Mouse (Mus musculus): ENCODE results near the gene Wwox.

Wwox gene

DNA sequence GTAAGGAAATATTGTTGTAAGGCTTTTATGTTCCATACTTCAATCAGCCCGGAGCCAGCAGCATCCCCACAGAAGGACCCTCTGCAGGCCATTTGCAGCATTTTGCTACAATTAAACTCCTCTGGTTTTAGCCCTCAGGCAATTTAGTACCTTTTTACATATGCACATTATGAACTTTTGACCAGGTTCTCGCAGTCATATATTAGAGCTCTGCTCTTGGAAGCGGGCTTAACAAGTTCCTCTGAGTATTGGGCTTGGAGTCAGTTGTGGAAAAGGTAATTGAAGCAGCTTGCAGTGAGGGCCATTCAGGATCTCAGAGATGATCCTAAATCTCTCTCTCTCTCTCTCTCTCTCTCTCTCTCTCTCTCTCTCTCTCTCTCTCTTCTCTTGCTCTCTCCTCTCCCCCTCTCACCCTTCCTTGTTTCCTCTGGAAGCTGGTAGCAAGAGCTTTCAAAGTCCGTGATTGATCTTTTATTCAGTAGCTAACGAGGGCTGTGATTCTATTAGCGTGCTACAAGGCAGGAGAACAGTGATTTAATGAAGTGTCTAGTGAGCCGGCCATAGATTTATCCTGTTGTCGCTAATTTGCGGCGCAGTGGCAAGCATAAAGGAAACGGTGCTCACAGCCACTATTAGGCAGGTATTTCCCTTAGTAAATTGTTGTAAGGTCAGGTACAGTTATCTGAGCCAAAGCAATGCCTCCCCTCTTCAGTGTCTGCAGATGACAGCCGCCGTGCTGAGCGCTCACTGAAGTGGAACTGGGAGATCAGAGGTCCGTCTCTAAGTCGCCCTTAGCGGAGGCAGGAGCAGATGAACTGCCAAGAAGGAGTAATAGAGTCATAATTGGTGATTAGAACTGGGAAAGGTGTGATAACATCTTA, 292.0 kb downstream of the Wwox start:
- DNase-seq (ENCODE audit: inconsistent ontology term): peak; percentile 16

DNA sequence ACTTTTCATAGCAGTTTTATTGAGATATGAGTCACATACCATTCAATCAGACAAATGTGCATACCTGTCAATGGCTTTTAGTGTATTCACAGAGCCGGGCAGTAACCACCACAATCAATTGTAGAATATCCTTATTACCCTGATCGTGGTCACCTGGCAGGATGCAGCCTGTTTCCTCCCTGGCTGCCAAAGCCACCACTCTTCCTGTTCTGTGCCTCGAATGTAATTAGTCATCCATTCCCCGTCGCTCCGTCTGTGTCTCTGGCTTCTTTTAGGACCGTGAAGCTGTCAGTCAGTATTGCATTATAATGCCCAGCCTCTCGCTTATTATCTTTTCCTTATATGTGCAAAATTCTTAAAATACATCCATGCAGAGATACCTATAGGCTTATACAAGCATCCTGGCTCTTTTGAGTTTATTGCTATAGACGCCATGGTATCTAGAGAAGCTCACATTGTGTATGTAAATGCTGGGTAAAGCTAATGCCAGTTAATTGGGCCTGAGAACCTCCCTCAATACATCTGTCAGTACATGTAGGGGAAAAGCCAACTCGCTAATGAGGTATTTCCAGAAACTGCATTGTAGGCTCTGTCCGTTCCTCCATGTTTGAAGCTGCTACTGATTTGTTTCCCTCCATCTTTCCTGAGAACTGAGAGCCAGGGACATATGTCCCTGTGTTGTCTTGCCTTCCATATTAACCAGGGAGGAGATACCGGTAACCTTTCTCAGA, 303.9 kb downstream of the Wwox start:
- peak; percentile 1 for DNase-seq (ENCODE audit: inconsistent ontology term)

DNA sequence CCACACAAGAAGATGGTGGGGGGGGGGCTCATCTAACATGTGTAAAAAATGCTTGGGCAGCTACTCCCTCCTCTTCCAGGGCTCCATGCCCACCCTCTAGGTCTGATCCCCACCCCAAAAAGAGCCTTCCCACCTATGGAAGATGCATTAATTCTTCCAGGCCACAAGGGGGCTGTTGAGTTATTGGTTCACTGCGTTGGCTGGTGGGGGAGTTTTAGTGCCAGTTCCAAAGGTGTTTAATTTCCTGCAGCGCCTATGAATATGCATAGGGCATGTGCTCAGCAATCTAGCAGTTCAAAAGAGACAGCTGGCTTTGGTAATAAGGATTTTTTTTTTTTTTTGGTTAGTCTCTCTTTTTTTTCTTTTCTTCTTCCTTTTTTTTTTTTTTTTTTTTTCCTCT, 306.9 kb downstream of the Wwox start:
- DNase-seq (ENCODE audit: inconsistent ontology term): no peak

DNA sequence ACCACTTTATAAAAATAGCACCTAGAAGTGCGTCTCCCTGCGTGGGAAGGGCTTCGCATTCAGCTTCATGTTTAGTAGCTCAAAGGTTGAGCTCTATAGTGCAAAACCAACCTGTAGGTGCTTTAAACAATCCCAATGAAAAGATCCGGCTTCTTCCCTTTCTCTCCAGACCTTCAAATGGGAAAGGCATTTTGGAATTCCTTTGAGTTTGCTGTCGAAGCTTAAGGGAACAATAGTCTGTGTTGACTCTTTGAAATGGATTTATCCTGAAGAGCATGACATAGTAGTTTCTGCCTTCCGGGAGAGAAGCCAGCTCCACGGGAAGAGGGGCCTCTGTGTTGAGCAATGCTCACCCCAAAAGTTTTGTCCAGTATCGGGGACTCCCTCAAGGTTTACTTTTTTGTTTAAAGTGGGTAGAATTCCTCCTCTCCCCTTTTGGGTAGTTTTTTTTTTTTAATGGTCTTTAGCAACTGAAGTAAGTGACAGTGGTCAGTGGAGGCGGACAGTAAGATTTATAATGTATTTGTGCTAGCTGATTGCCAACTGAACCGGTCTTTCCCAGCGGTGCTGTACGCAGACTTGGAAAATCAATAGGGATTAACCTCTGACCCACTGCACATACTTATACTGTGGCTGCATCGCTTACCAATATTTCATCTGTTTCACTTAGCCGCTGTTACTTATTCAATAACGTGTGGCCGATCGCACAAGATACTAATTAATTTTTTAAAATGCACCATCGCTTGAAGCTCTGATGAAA, 312.1 kb downstream of the Wwox start:
- DNase-seq (ENCODE audit: inconsistent ontology term): no peak

DNA sequence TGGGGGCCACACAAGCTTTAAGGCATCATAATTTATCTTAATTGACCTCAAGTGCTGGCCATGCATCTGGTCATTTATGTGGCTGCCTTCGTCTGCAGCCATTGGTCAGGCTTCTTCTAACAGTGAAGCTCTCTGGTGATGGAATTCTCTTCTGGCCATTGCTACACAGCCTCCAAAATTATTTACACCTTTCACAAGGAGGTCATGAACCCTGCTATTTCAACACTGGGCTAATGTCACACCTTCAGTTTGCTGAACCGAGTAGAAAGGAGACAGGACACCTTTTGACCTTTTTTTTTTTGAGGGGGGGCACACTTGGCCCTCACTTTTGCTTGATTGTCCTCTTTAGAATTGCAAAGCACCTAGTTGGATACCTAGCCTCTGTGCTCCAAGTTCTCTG, 320.2 kb downstream of the Wwox start:
- no peak for DNase-seq (ENCODE audit: inconsistent ontology term)

DNA sequence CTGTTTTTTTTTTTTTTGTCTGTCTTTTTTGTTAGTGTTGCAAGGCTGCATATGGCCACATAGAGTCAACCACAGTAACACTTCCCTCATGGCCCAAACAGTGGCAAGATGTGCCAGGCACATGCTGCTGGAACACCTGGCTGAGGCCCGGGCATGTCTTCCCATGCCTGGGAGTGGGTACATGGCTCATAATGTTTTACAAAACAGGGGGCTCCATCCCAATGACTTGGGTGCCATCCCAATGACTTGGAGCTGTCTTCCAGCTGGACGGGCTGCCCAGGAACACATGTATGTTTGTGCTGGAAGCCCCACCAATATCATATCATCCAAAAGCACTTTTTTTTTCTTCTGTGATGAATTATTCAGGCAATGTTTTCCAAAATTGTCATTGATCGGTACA, 329.1 kb downstream of the Wwox start:
- no peak for DNase-seq (ENCODE audit: inconsistent ontology term)

DNA sequence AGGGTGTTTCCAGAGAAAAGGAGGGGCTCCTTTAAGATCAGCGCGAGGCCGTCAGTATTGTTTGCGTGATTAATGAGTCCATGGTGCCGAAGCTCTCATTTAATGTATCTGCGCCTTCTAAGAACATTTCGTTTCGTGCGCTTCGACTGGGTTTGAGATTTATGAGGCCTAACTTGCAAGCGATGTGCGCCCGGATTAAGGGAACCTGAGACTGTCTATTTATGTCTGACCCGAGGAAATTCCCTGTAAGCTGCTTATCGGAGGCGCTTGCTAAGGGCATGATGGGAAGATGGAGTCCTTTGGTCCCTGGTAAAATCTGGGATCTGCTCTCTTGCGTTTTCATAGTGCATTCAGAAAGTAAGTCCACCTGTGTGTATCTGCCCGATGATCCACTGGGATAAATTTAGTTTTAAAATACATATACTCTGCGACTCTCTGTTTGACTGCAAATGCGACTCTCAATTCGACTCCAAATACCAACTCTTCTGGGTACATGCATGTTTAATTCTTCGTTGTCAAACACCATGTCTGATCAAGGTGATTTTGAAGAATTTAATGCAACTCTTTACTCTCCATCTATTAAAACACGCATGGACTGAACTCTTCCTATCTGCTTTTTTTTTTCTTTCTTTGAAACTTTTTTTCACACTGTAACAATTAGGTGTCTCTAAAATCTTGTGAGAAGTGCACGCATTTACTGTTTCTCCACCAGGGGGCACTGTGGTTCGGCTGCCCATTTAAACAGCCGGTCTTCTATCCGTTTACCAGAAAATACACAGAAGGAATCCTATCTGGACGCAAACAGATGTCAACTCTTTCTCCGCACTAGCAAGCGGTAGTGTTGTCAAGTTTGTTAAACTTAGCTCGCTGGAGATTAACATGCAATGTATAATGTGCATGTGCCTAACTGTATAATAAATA, 331.7 kb downstream of the Wwox start:
- peak; percentile 70 for DNase-seq (ENCODE audit: inconsistent ontology term)

DNA sequence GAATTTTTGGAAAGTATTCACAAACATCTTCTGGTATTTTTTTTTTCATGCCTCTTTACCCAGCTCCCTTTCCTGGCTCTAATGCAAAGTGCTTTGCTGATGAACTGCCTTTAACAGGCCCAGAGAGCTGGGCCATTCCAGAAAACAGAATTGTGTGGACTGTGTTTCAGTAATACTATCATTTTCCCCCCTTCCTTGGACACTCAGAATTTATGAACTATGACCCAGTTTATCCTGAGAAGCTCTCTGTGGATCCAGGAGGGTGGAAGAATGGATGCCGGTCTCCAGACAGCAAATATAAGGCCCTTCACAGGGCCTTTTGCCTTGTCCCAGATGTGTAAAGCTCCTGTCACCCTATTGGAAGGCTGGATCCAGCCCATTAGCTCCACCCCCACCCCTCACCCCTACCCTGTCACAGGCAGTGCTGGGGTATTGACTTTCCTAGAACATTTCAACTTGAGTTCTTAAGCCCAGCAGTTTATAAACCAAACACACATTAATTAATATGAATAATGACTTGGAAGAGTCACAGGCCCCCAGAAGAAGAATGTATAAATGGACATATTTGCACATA, 332.9 kb downstream of the Wwox start:
- DNase-seq (ENCODE audit: inconsistent ontology term): no peak

DNA sequence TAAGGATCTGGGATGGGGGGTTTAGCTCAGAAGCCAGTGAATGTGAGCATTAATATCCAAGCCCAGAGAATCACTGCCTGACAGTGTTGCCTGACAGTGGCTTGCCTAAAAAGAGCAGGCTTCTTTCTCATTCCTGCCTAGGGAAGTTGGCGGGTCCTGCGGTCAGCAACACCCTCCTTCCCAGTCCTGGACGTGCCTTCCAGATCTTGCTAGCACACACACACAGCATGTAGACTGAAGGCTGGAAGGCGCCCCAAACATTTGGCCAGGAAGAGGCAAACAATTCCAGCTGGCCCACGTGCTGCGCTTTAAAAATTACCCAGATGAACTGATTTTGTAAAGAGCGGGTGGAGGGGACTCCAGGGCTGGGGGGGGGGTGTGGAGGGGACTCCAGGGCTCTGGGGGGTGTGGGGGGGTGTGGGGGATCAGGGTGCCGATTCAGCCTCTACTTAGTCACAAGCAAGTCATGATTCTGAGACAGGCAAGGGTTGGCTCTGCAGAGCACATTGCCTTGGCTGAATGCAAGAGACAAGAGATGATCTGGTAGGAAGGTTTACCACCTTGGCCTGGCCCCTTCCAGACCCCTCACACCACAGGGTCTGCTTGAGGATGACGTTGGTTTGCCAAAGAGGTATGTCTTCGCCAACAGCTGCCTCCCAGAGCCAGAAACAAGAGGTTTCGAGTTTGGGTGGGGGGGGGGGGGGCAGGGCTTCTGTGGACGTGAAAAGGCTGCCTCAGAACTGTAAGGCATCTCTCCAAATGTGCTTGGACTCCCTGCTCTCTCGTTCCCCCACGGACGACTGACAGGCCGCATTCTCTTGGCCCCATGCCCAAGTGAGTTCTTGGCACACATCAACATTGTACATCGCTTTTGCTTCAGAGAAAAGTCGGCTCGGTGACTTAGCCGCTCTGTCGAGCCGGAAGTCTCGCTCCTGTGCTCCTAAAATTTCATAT, 334.3 kb downstream of the Wwox start:
- DNase-seq (ENCODE audit: inconsistent ontology term): peak; percentile 84

DNA sequence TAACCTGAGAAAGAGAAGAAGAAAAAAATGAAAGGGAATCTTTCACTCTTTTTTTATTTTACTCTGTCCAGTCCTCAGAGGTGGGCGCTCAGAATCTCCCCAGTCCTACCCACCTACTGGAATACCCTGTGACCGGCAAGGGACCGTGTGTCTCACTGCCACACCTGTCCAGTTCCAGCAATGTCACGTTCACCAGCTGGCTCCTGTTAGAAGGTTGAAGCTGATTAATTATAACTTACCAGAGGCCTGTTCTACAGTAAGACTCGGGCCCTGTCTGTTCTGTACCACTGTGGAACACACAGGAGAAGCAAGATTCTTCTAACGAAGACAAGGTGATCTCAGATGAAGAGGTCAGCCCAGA, 334.9 kb downstream of the Wwox start:
- no peak for DNase-seq (ENCODE audit: inconsistent ontology term)

DNA sequence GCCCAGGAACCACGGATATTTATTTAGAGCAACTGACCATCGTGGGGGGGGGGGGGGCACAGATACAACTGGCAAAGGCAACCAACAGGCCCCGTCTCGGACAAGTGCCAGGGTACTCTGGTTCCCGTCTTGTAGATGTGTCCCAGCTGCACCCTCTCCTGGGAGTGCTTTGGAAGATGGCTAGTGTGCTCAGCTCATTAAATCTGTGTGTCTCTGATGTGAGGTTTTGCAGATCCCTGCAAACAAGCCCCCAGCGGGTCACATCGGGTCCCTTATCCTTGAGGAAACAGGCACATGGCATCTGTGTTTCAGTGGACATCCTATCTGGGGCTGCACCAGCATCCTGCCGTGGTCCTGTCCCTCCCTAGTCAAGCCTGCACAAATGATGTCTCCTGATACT, 336.1 kb downstream of the Wwox start:
- DNase-seq (ENCODE audit: inconsistent ontology term): no peak

DNA sequence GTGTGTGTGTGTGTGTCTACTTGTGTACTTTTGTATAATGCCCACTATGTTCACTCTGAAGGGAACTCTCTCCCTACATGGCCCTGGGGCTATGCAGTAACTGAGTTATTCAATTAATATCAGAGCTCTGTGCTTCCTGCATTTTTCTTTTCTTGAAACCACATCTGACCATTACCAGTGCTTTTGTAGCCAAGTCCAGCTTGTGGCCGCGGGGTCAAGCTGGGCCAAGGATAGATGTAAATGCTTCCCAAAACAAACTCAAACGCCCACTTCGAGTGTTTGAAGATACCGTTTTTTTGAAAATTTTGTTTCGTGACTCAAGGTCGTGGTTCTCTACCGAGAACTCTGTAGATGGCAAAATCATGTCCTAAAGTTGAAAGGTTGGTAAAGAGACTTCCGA, 337.2 kb downstream of the Wwox start:
- DNase-seq (ENCODE audit: inconsistent ontology term): peak; percentile 53

DNA sequence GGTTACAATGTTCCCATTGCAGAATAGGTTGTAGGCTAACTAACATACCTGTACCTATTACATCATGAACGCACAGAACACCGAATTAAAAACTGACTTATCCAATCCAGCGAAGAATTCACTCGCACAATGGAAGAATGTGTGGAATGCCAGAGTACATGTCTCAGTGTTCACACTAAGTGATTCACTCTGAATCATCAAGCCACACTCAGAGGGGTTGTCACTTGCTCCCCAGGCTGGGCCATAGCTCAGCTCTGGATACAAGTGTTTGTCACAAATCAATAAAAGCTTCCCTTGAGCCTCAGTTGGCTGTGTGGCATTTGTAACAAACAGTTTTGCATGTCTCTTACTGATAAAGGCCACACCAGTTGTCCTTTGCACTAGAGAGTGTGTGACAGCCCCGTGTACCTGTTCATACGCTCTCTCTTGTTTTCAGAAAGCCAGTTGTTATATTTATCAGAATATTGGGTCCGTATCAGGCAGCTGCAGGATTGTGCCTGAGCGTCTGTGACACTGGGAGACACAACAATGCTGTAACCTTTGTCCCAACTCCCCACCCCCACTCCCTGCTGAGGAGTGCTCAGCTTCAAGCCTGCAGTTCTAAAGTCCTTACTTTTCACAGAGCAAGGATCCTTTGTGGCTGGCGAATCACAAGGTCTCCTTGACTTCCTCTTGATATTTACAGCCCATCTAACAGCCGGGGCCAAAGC, 338.0 kb downstream of the Wwox start:
- peak; percentile 78 for DNase-seq (ENCODE audit: inconsistent ontology term)

DNA sequence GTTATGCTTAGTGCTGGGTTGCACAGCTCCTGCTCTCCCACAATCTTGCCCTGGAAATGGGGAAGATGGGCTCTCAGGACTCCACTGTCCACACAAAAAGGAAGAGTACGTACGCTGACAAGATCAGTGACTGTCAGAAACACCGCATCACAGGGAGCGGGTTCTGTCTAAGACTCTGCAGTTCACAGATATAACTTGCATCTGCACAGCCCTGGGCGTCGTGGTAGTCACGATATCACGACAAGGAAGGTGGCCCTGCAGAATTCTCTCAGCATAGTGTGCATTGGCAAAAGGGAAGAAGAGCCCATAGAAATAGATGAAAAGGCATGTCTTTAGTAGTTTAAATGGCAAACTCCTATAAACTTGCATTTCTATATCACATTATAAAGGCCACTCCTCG, 339.5 kb downstream of the Wwox start:
- no peak for DNase-seq (ENCODE audit: inconsistent ontology term)

DNA sequence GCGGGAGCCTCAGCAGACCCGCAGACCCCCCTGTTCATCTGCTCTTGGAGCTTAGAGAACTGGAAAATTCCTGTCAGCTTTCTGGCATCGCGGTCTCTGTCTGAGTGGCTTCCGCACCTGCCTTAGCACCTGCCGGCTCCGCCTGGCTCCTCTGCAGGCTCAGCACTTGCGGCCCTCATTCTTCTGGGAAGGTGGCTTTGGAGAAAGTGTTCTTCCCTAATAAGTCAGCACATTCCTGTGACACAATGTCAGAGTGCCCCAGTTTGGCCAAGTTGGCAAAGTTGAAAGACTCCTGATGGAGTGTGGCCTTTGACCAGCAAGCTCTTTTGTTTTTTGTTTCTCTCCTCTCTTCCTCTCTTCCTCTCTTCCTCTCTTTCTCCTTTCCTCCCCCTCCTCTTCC, 343.9 kb downstream of the Wwox start:
- peak; percentile 40 for DNase-seq (ENCODE audit: inconsistent ontology term)

DNA sequence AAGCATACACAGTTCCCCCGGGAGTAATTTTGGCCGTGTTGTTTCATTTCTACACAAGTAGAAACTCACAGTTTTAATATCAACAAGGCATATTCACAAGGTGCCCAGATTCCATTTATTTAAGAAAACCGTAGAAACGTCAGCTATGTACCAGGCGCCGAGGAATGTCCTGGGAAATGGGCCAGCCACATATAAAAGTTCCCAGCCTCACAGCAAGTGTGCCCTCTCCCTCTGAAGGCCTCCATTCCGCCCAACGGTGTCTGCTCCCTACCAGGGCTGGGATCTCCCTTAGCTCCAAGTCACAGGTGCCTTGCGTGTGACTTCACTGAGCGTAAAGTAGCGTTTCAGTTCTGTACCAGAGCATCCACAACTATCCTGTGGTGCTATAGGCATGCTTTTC, 346.4 kb downstream of the Wwox start:
- DNase-seq (ENCODE audit: inconsistent ontology term): no peak

DNA sequence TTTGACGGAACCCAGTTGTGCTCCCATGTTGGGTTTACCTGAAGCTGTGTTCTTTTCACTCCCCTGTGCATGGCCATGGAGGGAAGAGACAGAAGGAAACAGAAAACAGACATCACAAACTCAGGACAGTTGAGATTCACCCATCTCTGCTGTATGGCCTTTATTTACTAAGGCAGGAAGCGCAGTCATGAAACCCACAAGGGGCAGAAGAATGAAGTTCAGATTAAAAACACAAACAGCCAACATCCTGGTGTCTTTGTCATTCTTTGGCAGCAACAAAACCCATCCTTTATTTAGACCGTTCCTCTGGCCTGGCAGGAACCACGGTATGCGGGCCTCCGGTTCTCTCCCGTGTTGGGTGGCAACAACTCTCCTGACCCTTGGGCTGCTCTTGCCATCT, 350.2 kb downstream of the Wwox start:
- no peak for DNase-seq (ENCODE audit: inconsistent ontology term)

DNA sequence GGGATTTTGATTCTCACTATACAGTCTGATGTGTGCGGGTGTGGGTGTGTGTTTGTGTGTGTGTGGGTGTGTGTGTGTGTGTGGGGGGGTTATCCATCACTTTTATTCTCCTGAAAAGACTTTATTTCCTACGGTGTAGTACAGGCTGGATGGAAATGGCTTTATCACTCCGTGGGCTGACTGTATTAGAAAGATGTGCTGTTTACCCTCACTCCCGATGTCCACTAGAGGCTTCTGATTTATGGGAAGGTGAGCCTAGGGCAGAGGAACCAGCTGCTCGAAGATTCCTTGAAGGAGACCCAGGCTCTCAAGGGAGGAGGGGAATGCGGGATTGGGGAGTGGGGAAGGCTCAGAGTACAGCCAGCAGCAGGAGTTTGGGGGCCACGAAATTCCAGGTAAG, 351.3 kb downstream of the Wwox start:
- no peak for DNase-seq (ENCODE audit: inconsistent ontology term)

DNA sequence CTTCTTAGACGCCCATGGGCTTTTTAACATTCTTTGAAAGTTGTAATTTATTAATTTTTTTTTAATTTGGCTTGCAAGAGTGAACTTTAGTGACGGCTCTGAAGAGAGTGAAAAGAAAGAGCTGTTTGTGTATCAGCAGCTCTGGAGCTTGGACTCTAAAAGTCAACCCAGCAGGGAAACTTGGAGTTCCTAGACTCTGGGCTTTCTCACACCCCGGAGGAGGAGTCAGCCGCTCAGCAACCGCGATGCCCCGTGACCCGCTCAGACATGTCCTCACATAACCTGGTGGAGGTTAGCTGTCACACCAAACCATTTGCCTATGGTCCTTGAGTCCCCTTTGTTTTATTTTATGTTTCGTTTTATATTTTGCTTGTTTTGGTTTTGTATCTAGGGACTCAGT, 354.2 kb downstream of the Wwox start:
- peak; percentile 36 for DNase-seq (ENCODE audit: inconsistent ontology term)
